Mouse (Mus musculus): Measurements from ENCODE around the gene Fam172a. TPM values are rescaled to one million over a fixed set of nuclear protein-coding genes. Genes with fewer than 3 reads are reported as not detected.

The Fam172a gene
- polyA plus RNA-seq, 1 experiment from 2014 or later, result 28.7 TPM

- Histone ChIP-seq H3K27me3 (ENCODE audit: insufficient read depth, low read length) (no peaks in the 10 kb centered on the region), H3K4me2 (ENCODE audit: low read length) (no peak overlapping the region), H3K4me1 (replicated peaks; ENCODE audit: insufficient read depth, low read length) (no peaks in the 10 kb centered on the region), H3K27ac (no peak overlapping the region), H3K4me3 (replicated peaks; ENCODE audit: low read depth, low read length) (no peak overlapping the region), H3K36me3 (ENCODE audit: insufficient read depth, low read length) (no peaks in the 10 kb centered on the region), H3K9ac (ENCODE audit: low read depth, low read length) (no peak overlapping the region), H3K9me3 (replicated peaks; ENCODE audit: low read length) (no peaks in the 10 kb centered on the region)
- peak; percentile 10 for DNase-seq (ENCODE audit: low spot score)
- 76% methylated on average over 3 of the region's 3 CpGs for WGBS
- ATAC-seq (replicated peaks; ENCODE audit: low FRiP score, low read depth), result no peak
- TF ChIP-seq CTCF (IDR thresholded peaks at IDR 0.05; ENCODE audit: low read depth), result no peak
Measured at GRCm38 (mm10) chr13:78104851-78105250, 403.0 kb downstream of the Fam172a start.

- H3K27ac ChIP-seq, result no peak overlapping the region
- no peak overlapping the region for H3K4me3 ChIP-seq (replicated peaks; ENCODE audit: low read depth, low read length)
- no peaks in the 10 kb centered on the region for H3K9me3 ChIP-seq (replicated peaks; ENCODE audit: low read length)
- H3K27me3 ChIP-seq (ENCODE audit: insufficient read depth, low read length), result no peaks in the 10 kb centered on the region
- no peak for DNase-seq (ENCODE audit: low spot score)
- 85% methylated on average over 4 of the region's 4 CpGs for WGBS
- H3K4me2 ChIP-seq (ENCODE audit: low read length), result no peak overlapping the region
- H3K36me3 ChIP-seq (ENCODE audit: insufficient read depth, low read length), result no peaks in the 10 kb centered on the region
- no peak for ATAC-seq (replicated peaks; ENCODE audit: low FRiP score, low read depth)
- TF ChIP-seq CTCF (IDR thresholded peaks at IDR 0.05; ENCODE audit: low read depth), result no peak
- no peaks in the 10 kb centered on the region for H3K4me1 ChIP-seq (replicated peaks; ENCODE audit: insufficient read depth, low read length)
- H3K9ac ChIP-seq (ENCODE audit: low read depth, low read length), result no peak overlapping the region
Measured at GRCm38 (mm10) chr13:78110648-78111047, 408.8 kb downstream of the Fam172a start.

- DNase-seq (ENCODE audit: low spot score) (no peak), ATAC-seq (replicated peaks; ENCODE audit: low FRiP score, low read depth) (no peak)
- Histone ChIP-seq H3K4me3 (replicated peaks; ENCODE audit: low read depth, low read length) (no peak overlapping the region), H3K9ac (ENCODE audit: low read depth, low read length) (no peak overlapping the region), H3K27me3 (ENCODE audit: insufficient read depth, low read length) (no peaks in the 10 kb centered on the region), H3K27ac (no peak overlapping the region), H3K4me2 (ENCODE audit: low read length) (no peak overlapping the region), H3K4me1 (replicated peaks; ENCODE audit: insufficient read depth, low read length) (no peaks in the 10 kb centered on the region), H3K36me3 (ENCODE audit: insufficient read depth, low read length) (no peaks in the 10 kb centered on the region), H3K9me3 (replicated peaks; ENCODE audit: low read length) (no peaks in the 10 kb centered on the region)
- TF ChIP-seq CTCF (IDR thresholded peaks at IDR 0.05; ENCODE audit: low read depth), result no peak
- 88% methylated on average over 4 of the region's 4 CpGs for WGBS
Measured at GRCm38 (mm10) chr13:78113978-78114377, 412.1 kb downstream of the Fam172a start.

- no peak overlapping the region for H3K27ac ChIP-seq
- no peak overlapping the region for H3K4me2 ChIP-seq (ENCODE audit: low read length)
- ATAC-seq (replicated peaks; ENCODE audit: low FRiP score, low read depth) (no peak), DNase-seq (ENCODE audit: low spot score) (no peak)
- no peak overlapping the region for H3K4me3 ChIP-seq (replicated peaks; ENCODE audit: low read depth, low read length)
- no peaks in the 10 kb centered on the region for H3K4me1 ChIP-seq (replicated peaks; ENCODE audit: insufficient read depth, low read length)
- no peaks in the 10 kb centered on the region for H3K36me3 ChIP-seq (ENCODE audit: insufficient read depth, low read length)
- H3K9me3 ChIP-seq (replicated peaks; ENCODE audit: low read length), result no peaks in the 10 kb centered on the region
- TF ChIP-seq CTCF (IDR thresholded peaks at IDR 0.05; ENCODE audit: low read depth), result no peak
- H3K9ac ChIP-seq (ENCODE audit: low read depth, low read length), result no peak overlapping the region
- WGBS, result 83% methylated on average over 1 of the region's 1 CpGs
- no peaks in the 10 kb centered on the region for H3K27me3 ChIP-seq (ENCODE audit: insufficient read depth, low read length)
Measured at GRCm38 (mm10) chr13:78118715-78119114, 416.9 kb downstream of the Fam172a start.

- Histone ChIP-seq H3K4me2 (ENCODE audit: low read length) (no peak overlapping the region), H3K27me3 (ENCODE audit: insufficient read depth, low read length) (no peaks in the 10 kb centered on the region), H3K36me3 (ENCODE audit: insufficient read depth, low read length) (no peaks in the 10 kb centered on the region), H3K27ac (no peak overlapping the region), H3K4me1 (replicated peaks; ENCODE audit: insufficient read depth, low read length) (no peaks in the 10 kb centered on the region), H3K9ac (ENCODE audit: low read depth, low read length) (no peak overlapping the region), H3K9me3 (replicated peaks; ENCODE audit: low read length) (no peaks in the 10 kb centered on the region), H3K4me3 (replicated peaks; ENCODE audit: low read depth, low read length) (no peak overlapping the region)
- TF ChIP-seq CTCF (IDR thresholded peaks at IDR 0.05; ENCODE audit: low read depth), result no peak
- ATAC-seq (replicated peaks; ENCODE audit: low FRiP score, low read depth) (no peak), DNase-seq (ENCODE audit: low spot score) (no peak)
- WGBS, result 95% methylated on average over 7 of the region's 7 CpGs
Measured at GRCm38 (mm10) chr13:78121991-78122390, 420.2 kb downstream of the Fam172a start.

- Histone ChIP-seq H3K4me2 (ENCODE audit: low read length) (no peak overlapping the region), H3K9me3 (replicated peaks; ENCODE audit: low read length) (no peaks in the 10 kb centered on the region), H3K27me3 (ENCODE audit: insufficient read depth, low read length) (no peaks in the 10 kb centered on the region), H3K4me3 (replicated peaks; ENCODE audit: low read depth, low read length) (no peak overlapping the region), H3K9ac (ENCODE audit: low read depth, low read length) (no peak overlapping the region), H3K36me3 (ENCODE audit: insufficient read depth, low read length) (no peaks in the 10 kb centered on the region), H3K27ac (no peak overlapping the region), H3K4me1 (replicated peaks; ENCODE audit: insufficient read depth, low read length) (no peaks in the 10 kb centered on the region)
- WGBS, result 97% methylated on average over 4 of the region's 4 CpGs
- DNase-seq (ENCODE audit: low spot score) (no peak), ATAC-seq (replicated peaks; ENCODE audit: low FRiP score, low read depth) (no peak)
- TF ChIP-seq CTCF (IDR thresholded peaks at IDR 0.05; ENCODE audit: low read depth), result no peak
Measured at GRCm38 (mm10) chr13:78123911-78124426, 422.1 kb downstream of the Fam172a start.

GRCm38 (mm10) chr13:78157465-78157864 lies 455.6 kb downstream of the Fam172a start:
- DNase-seq (ENCODE audit: low spot score) (no peak), ATAC-seq (replicated peaks; ENCODE audit: low FRiP score, low read depth) (no peak)
- Histone ChIP-seq H3K9ac (ENCODE audit: low read depth, low read length) (no peak overlapping the region), H3K4me3 (replicated peaks; ENCODE audit: low read depth, low read length) (no peak overlapping the region), H3K4me2 (ENCODE audit: low read length) (no peak overlapping the region), H3K4me1 (replicated peaks; ENCODE audit: insufficient read depth, low read length) (no peaks in the 10 kb centered on the region), H3K9me3 (replicated peaks; ENCODE audit: low read length) (no peaks in the 10 kb centered on the region), H3K36me3 (ENCODE audit: insufficient read depth, low read length) (no peaks in the 10 kb centered on the region), H3K27me3 (ENCODE audit: insufficient read depth, low read length) (no peaks in the 10 kb centered on the region), H3K27ac (no peak overlapping the region)
- 81% methylated on average over 5 of the region's 5 CpGs for WGBS
- TF ChIP-seq CTCF (IDR thresholded peaks at IDR 0.05; ENCODE audit: low read depth), result no peak
